Mouse (Mus musculus): ENCODE measurements around the gene Cpa2.

DNA sequence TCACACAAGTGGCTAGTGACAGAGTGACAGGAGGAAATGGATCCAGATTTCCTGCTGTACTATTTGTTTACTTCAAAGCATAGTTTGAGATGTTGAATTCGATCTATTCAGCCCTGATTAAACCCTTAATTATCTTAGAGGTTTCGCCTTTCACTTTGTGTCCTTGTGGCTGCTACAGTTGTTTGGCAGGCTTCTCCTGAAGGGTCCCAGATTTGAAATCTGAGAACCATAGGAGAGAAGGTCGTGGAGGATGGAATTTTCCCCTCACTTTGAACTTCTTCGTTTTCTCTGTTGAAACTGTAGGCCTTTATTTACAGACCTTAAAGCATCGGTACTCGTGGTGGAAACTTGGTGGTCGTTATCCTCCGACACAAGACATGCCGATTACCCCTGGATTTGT is 27.1 kb upstream of the Cpa2 start:
- TF ChIP-seq CTCF (IDR thresholded peaks at IDR 0.05; ENCODE audit: control insufficient read depth, insufficient read depth, insufficient read length) = no peak
- no peak for TF ChIP-seq CEBPB (IDR thresholded peaks at IDR 0.05; ENCODE audit: low read depth)
- no peak for TF ChIP-seq MAX (IDR thresholded peaks at IDR 0.05)
- TF ChIP-seq MYOG (IDR thresholded peaks at IDR 0.05; ENCODE audit: control insufficient read depth, extremely low read depth, insufficient read length) = no peak
- TF ChIP-seq USF1 (IDR thresholded peaks at IDR 0.05; ENCODE audit: low read depth) = no peak
- TF ChIP-seq MYOD1 (IDR thresholded peaks at IDR 0.05; ENCODE audit: control insufficient read depth, insufficient read length, low read depth) = no peak
- no peak for TF ChIP-seq FOSL1 (IDR thresholded peaks at IDR 0.05; ENCODE audit: insufficient read depth, low read length, poor library complexity, severe bottlenecking)
